Mouse (Mus musculus): Measurements from ENCODE around the gene Oxct2a. TPM values are rescaled to one million over a fixed set of nuclear protein-coding genes. Genes with fewer than 3 reads are reported as not detected.
A peak's percentile ranks its signal among the peaks of the same experiment; 100 is the strongest.

Gene Oxct2a
- total RNA-seq, 2 experiments from 2014 or later: not detected

GRCm38 (mm10) chr4:123282500-123282899 lies 40.9 kb downstream of the Oxct2a start:
- peak; percentile 85 for ATAC-seq (replicated peaks; ENCODE audit: poor library complexity)

- no peak for ATAC-seq (replicated peaks; ENCODE audit: poor library complexity)
These were observed 43.3 kb downstream of the Oxct2a start for GRCm38 (mm10) chr4:123280117-123280516.

Other genes with a start within 250 kb of the Oxct2a start
- gene Bmp8b, start 218.5 kb downstream of the Oxct2a start, total RNA-seq (2015): not detected in 2 replicates
- not detected in 2 replicates for gene Bmp8b, start 218.5 kb downstream of the Oxct2a start, total RNA-seq (2017)
- not detected in 2 replicates for gene Oxct2b, start 207.4 kb downstream of the Oxct2a start, total RNA-seq (2015)
- gene Oxct2b, start 207.4 kb downstream of the Oxct2a start, total RNA-seq (2017): not detected in 2 replicates
- gene Ppie, start 183.7 kb downstream of the Oxct2a start, total RNA-seq (2015): 38.5 and 52.5 TPM in 2 replicates
- 64.9 and 74.0 TPM in 2 replicates for gene Ppie, start 183.7 kb downstream of the Oxct2a start, total RNA-seq (2017)
- not detected in 2 replicates for gene Hpcal4, start 140.4 kb downstream of the Oxct2a start, total RNA-seq (2015)
- gene Hpcal4, start 140.4 kb downstream of the Oxct2a start, total RNA-seq (2017): not detected in 2 replicates
- not detected in 2 replicates for gene Nt5c1a, start 122.1 kb downstream of the Oxct2a start, total RNA-seq (2015)
- gene Nt5c1a, start 122.1 kb downstream of the Oxct2a start, total RNA-seq (2017): 0.88 TPM in 1 of 2 replicates, not detected in the other
- not detected in 2 replicates for gene Heyl, start 90.1 kb downstream of the Oxct2a start, total RNA-seq (2015)
- not detected in 2 replicates for gene Heyl, start 90.1 kb downstream of the Oxct2a start, total RNA-seq (2017)
- 141 and 168 TPM in 2 replicates for gene Pabpc4, start 61.3 kb downstream of the Oxct2a start, total RNA-seq (2015)
- gene Pabpc4, start 61.3 kb downstream of the Oxct2a start, total RNA-seq (2017): 118 and 136 TPM in 2 replicates
- gene Bmp8a, start 19.6 kb upstream of the Oxct2a start, total RNA-seq (2015): 0.17 TPM in 1 of 2 replicates, not detected in the other
- 0.12 TPM in 1 of 2 replicates, not detected in the other for gene Bmp8a, start 19.6 kb upstream of the Oxct2a start, total RNA-seq (2017)

All from megakaryocyte progenitor cell, adult 5-6 weeks (primary cell).